Mouse (Mus musculus) forebrain, embryonic 11.5 days (tissue): ENCODE measurements at regions not wholly inside any gene's neighbourhood (a gene's known extent, or its start where the extent isn't known, plus 50 kb on each side); places are given as distances from the start of the nearest gene placed in this dataset.

Experiments used
- ATAC-seq: fragments of 200-750 bp; cut with Nextera tagmentation; replicated peaks from 2 replicates; pipeline ENCODE4 v1.8.0; 2017; ENCODE audit warnings: moderate TSS enrichment; ENCODE audit not compliant: low FRiP score
- DNase-seq: peaks from one replicate; pipeline ENCODE4 v3.0.0-alpha.2; 2017; ENCODE audit warnings: low spot score
- H3K27ac ChIP-seq: fragments of 300-500 bp; sonication (generic); 2 replicates; pipeline ENCODE4 v1.5.1; 2014; ENCODE audit warnings: low read depth, low read length
- H3K27me3 ChIP-seq: fragments of 300-500 bp; sonication (generic); 2 replicates; pipeline ENCODE4 v1.6.1; 2014; ENCODE audit warnings: mild to moderate bottlenecking, low read length, mixed read lengths; ENCODE audit not compliant: control insufficient read depth, insufficient read depth
- H3K36me3 ChIP-seq: fragments of 300-500 bp; sonication (generic); 2 replicates; pipeline ENCODE4 v1.6.1; 2014; ENCODE audit warnings: mild to moderate bottlenecking, low read length, moderate library complexity, mixed read lengths; ENCODE audit not compliant: control insufficient read depth, insufficient read depth
- H3K4me1 ChIP-seq: fragments of 300-500 bp; sonication (generic); replicated peaks from 2 replicates; pipeline ENCODE4 v1.6.1; 2014; ENCODE audit warnings: low read length, mixed read lengths; ENCODE audit not compliant: control insufficient read depth, insufficient read depth
- H3K4me2 ChIP-seq: fragments of 300-500 bp; sonication (generic); 2 replicates; pipeline ENCODE4 v1.6.1; 2014; ENCODE audit warnings: low read depth, mild to moderate bottlenecking, low read length, moderate library complexity, mixed read lengths; ENCODE audit not compliant: severe bottlenecking
- H3K4me3 ChIP-seq: fragments of 300-500 bp; sonication (generic); 2 replicates; pipeline ENCODE4 v1.5.1; 2014; ENCODE audit warnings: low read depth, low read length
- H3K9ac ChIP-seq: fragments of 300-500 bp; sonication (generic); 2 replicates; pipeline ENCODE4 v1.6.1; 2014; ENCODE audit warnings: low read length
- H3K9me3 ChIP-seq: fragments of 300-500 bp; sonication (generic); 2 replicates; pipeline ENCODE4 v1.6.1; 2016; ENCODE audit warnings: low read length, mixed read lengths; ENCODE audit not compliant: control insufficient read depth
- WGBS: fragments of 180-500 bp; shearing (Covaris S2); extraction: QIAGEN DNeasy Blood & Tissue Kit; methylation state at CpG from one replicate; pipeline ENCODE4 v1.1.7; 2014; 5-methylcytosine and 5-hydroxymethylcytosine counted together

DNA sequence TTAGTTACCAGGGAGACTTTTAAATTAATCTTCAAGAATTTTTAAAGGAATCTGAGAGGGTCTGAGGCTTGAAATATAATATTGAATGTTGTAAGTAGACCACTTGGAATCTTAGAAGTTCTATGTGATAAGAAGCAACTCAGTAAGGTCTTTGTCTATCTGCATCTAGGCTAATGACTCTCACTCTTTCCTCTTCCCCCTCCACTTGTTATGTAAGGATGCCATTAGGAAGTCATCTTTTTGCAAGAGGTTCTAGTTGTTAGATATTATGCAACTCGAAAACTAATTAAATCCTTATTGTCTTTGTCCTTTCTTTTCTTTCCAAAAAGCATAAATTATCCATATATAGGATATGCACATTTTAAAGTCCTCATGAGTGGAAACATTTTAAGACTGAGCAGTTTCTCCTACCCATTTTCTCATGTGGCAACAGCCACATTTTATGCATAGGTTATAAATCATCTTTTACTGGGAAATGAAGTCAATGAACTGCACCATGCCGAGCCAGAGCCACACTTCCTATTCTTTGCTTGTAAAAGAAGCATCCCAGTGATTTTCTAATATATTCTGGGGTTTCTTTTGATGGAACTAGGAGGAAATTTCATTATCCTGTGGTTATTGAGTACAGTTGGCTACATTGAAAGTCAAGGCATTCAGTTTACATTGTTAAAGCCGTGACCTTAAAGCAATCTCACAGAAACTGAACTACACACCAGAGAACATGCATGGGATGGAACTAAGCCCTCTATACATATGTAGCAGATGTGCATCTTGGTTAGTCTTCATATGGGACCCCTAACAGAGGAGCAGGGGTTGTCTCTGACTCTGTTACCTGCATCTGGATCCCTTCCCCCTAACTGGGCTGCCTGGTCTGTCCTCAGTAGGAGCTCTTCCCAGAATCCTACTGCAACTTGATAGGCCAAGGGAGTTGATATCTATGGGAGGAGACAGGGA lies 230.8 kb downstream of the Ahr start:
- 82% methylated on average over 3 of the region's 3 CpGs for WGBS
- Histone ChIP-seq H3K9ac (no peak overlapping the region), H3K4me3 (no peak overlapping the region), H3K27me3 (no peaks in the 10 kb centered on the region), H3K4me2 (no peak overlapping the region), H3K4me1 (no peaks in the 10 kb centered on the region), H3K9me3 (no peaks in the 10 kb centered on the region), H3K27ac (no peak overlapping the region), H3K36me3 (no peaks in the 10 kb centered on the region)
- ATAC-seq (no peak), DNase-seq (no peak)

DNA sequence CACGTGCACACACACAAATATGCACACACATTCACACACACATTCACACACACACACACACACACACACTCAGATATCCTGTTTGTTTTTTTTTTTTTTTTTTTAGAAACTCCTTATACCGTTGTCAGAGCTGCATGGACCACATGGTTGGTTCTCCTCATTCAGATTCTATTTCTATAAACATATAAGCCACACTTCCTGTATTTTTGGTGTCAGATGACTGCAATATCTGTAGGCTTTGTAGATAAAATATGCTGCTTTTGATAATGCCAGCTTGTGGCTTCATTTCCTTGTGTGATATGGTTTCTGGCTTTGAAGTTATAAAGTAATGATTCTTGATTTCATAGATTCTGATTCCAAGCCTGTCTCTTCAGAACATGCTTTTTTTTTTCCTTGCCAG lies 231.7 kb downstream of the Ahr start:
- Histone ChIP-seq H3K27ac (no peak overlapping the region), H3K9me3 (no peaks in the 10 kb centered on the region), H3K27me3 (no peaks in the 10 kb centered on the region), H3K4me2 (no peak overlapping the region), H3K9ac (no peak overlapping the region), H3K36me3 (no peaks in the 10 kb centered on the region), H3K4me3 (no peak overlapping the region), H3K4me1 (no peaks in the 10 kb centered on the region)
- DNase-seq = no peak
- WGBS = 88% methylated on average over 2 of the region's 2 CpGs
- no peak for ATAC-seq

DNA sequence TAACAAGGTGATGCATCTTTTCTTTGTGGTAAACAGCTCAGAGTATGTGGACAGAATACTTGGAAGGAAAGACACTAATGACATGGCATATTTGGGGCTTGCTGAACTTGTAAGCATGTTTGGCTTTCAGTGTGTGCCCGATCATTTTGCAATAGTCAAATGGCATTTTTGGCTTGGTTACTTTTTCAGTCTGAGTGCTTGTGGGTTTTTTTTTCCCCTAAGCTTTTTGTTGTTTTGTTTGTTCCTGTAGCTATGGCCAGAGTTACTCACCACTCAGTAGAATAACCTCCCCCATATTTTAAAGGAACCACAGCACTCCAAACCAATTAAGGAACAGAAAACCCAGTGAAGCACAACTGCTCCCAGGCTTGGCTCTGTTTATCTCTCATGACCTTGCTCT lies 240.2 kb downstream of the Ahr start:
- Histone ChIP-seq H3K27ac (no peak overlapping the region), H3K4me1 (no peaks in the 10 kb centered on the region), H3K9me3 (no peaks in the 10 kb centered on the region), H3K4me2 (no peak overlapping the region), H3K4me3 (no peak overlapping the region), H3K36me3 (no peaks in the 10 kb centered on the region), H3K27me3 (no peaks in the 10 kb centered on the region), H3K9ac (no peak overlapping the region)
- 84% methylated on average over 1 of the region's 1 CpGs for WGBS
- DNase-seq (no peak), ATAC-seq (no peak)

DNA sequence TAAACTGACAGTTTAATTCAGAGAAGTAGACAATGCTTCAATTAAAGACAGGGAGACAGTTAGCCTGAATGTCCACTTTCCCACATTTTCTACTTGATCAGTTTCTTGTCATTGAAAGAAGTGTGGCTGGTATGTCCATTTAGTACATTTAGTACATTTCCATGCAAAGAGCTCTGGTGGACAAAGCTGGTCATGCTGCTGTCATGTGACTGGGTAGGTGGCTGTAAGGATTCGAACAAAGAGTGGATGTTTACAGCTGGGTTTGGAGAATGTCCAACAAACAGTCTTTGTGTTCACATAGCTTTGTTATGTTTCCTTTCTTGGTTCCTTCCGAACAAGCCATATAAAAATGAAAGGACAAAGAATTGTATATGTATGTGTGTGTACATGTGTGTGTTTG lies 241.3 kb downstream of the Ahr start:
- ATAC-seq = no peak
- H3K27ac ChIP-seq = no peak overlapping the region
- no peaks in the 10 kb centered on the region for H3K36me3 ChIP-seq
- no peaks in the 10 kb centered on the region for H3K4me1 ChIP-seq
- no peak overlapping the region for H3K4me3 ChIP-seq
- no peaks in the 10 kb centered on the region for H3K9me3 ChIP-seq
- whole genome bisulfite sequencing = 86% methylated on average over 2 of the region's 2 CpGs
- DNase-seq = no peak
- H3K4me2 ChIP-seq = no peak overlapping the region
- no peaks in the 10 kb centered on the region for H3K27me3 ChIP-seq
- no peak overlapping the region for H3K9ac ChIP-seq

DNA sequence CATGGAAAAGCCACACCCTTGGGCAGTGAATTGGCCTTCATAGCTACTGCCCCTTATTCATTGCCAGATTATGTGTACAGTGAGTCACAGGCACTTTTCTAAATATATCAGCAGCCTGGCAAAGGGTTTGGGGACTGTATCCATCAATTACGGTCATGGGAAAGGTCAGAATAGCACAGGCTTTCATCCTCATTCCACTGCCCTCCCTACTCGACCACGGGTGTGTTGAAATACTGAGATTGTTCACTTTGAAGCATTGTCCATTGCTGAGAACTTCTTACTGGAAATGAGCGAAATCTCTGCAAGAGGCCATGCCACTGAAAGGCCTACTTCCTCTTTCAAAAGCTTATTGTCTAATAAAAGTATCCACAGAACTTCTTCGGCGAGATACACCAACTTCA lies 242.9 kb downstream of the Ahr start:
- no peak overlapping the region for H3K27ac ChIP-seq
- H3K27me3 ChIP-seq = no peaks in the 10 kb centered on the region
- ATAC-seq (no peak), DNase-seq (no peak)
- H3K4me1 ChIP-seq = no peaks in the 10 kb centered on the region
- WGBS = 81% methylated on average over 6 of the region's 6 CpGs
- H3K4me2 ChIP-seq = no peak overlapping the region
- no peaks in the 10 kb centered on the region for H3K9me3 ChIP-seq
- H3K36me3 ChIP-seq = no peaks in the 10 kb centered on the region
- H3K4me3 ChIP-seq = no peak overlapping the region
- H3K9ac ChIP-seq = no peak overlapping the region

DNA sequence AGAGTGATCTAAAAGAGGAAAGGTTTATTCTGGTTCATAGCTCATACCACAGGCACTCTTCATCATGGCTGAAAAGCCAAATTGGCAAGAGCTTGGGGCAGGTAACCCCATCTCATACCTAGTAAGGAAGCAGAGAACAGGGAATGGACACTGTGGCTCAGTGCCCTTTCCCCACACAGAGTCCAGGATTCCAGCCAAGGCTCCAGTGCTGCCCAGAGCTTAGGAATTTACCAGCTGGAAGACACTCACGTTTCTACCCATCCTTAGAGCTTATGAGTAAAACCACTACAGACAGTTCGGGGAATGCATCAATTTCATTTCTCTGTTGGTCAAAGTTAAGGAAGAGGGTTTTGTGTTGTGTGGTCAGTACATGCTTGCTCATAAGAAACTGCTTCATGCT lies 241.0 kb downstream of the Snx13 start:
- H3K36me3 ChIP-seq = no peaks in the 10 kb centered on the region
- WGBS = 76% methylated on average over 2 of the region's 2 CpGs
- ATAC-seq = no peak

DNA sequence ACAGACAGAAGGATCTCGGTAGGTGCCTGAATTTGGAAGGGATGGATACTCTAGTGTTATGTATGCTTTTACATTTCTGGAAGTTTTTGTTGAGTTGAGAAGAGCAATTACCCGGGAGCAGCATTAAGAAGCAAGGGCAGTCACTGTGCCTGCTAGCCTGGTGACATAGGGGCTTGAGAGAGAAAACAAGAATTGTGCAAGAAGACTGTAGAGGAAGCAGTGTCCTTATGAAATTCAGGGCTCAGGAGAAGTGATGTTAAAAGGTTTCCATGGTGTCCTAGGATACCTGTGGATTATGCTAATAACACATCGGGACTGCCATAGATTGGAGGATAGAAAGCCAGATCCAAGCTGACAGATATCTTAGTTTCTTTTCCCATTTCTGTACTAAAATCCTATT lies 240.6 kb downstream of the Snx13 start:
- no peak overlapping the region for H3K4me2 ChIP-seq
- ATAC-seq (no peak), DNase-seq (no peak)
- H3K4me1 ChIP-seq = no peaks in the 10 kb centered on the region
- no peaks in the 10 kb centered on the region for H3K9me3 ChIP-seq
- H3K27me3 ChIP-seq = no peaks in the 10 kb centered on the region
- no peak overlapping the region for H3K27ac ChIP-seq
- no peak overlapping the region for H3K4me3 ChIP-seq
- 82% methylated on average over 3 of the region's 3 CpGs for WGBS
- no peaks in the 10 kb centered on the region for H3K36me3 ChIP-seq
- H3K9ac ChIP-seq = no peak overlapping the region

More for the DNA sequence above, 241.0 kb downstream of the Snx13 start:
- Histone ChIP-seq H3K4me1 (no peaks in the 10 kb centered on the region), H3K9me3 (no peaks in the 10 kb centered on the region), H3K27me3 (no peaks in the 10 kb centered on the region), H3K9ac (no peak overlapping the region), H3K4me3 (no peak overlapping the region), H3K27ac (no peak overlapping the region), H3K4me2 (no peak overlapping the region)
- DNase-seq = no peak

DNA sequence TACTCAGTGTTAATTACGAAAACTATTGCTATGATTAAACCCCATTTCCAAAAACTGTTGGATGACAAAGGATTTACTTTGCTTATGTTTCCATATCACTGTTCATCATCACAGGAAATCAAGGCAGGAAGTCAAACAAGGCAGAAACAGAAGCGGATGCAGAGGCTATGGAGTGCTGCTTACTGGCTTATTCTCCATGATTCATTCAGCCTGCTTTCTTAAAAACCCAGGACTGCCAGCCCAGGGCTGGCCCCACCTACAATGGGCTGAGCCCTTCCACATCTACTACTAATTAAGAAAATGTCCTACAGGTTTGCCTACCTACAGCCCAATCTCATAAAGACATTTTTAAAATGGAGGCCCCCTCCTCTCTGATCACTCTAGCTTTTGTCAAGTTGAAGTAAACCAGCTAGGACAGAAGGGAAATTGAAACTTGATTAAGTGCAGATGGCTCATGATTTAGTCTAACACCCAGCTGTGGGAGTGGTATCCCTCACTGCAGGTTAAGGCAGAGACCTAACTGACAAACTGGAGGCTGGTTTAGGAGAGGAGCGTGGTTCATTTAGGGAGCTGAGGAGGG lies 240.1 kb downstream of the Snx13 start:
- Histone ChIP-seq H3K9ac (no peak overlapping the region), H3K4me2 (no peak overlapping the region), H3K27ac (no peak overlapping the region), H3K36me3 (no peaks in the 10 kb centered on the region), H3K9me3 (no peaks in the 10 kb centered on the region), H3K4me1 (no peaks in the 10 kb centered on the region), H3K27me3 (no peaks in the 10 kb centered on the region), H3K4me3 (no peak overlapping the region)
- no peak for DNase-seq
- 88% methylated on average over 3 of the region's 3 CpGs for WGBS
- no peak for ATAC-seq

DNA sequence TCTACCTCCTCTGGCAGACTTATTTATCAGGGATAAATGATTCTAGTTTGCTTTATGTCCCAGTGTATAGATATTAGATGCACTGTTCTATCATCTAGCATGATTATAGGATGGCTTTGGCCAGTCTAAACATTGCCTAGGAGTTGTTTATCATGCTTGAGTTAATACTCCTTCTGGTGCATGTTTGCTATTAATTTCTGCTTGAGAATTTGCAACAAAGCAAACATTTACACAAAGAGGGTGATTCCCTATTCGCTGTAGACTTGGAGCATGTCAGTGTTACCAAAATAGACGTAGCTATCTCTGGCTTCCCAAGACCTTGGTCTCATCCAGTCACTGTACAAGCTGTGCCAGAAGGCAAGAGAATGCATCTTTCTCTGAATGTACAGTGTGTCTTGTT lies 237.4 kb downstream of the Snx13 start:
- H3K9ac ChIP-seq = no peak overlapping the region
- no peaks in the 10 kb centered on the region for H3K36me3 ChIP-seq
- no peak overlapping the region for H3K27ac ChIP-seq
- ATAC-seq (no peak), DNase-seq (no peak)
- H3K4me2 ChIP-seq = no peak overlapping the region
- 80% methylated on average over 2 of the region's 2 CpGs for WGBS
- no peaks in the 10 kb centered on the region for H3K9me3 ChIP-seq
- no peak overlapping the region for H3K4me3 ChIP-seq
- no peaks in the 10 kb centered on the region for H3K27me3 ChIP-seq
- H3K4me1 ChIP-seq = no peaks in the 10 kb centered on the region
